Mouse (Mus musculus): Measurements from ENCODE around the gene Rsph3a. TPM values are rescaled to one million over a fixed set of nuclear protein-coding genes. Genes with fewer than 3 reads are reported as not detected.
A peak's percentile ranks its signal among the peaks of the same experiment; 100 is the strongest.
"Not testable (repeated sequence)": the region's sequence is repeated elsewhere in the genome, so short reads cannot be mapped to it uniquely, and the experiment has no call there.

The Rsph3a gene
- polyA plus RNA-seq, 1 experiment from 2014 or later = 73.9 TPM

DNA sequence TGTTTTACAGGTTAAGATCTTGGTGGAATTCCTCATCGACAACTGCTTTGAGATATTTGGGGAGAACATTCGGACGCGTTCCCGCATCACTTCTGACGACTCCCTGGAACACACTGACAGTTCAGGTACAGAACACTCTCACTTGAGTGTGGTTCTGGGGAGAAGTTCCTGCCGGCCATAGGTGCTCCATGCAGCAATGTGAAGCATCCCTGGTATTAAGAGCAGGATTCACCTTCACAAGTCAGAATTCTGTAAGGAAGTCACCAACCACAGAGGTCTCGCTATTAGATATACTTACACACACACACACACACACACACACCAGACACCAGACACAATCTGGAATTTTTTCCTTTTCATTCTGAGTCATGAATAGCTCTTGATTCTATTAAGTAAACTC lies 13.3 kb upstream of the Rsph3a start:
- not testable (repeated sequence) for H3K4me2 ChIP-seq (replicated peaks); H3K36me3 ChIP-seq; H3K4me3 ChIP-seq; H3K9ac ChIP-seq; H3K27me3 ChIP-seq (replicated peaks); H3K4me1 ChIP-seq; H3K9me3 ChIP-seq; H3K27ac ChIP-seq; ATAC-seq (ENCODE audit: low FRiP score, low read depth)
- WGBS = 77% methylated on average over 7 of the region's 8 CpGs

DNA sequence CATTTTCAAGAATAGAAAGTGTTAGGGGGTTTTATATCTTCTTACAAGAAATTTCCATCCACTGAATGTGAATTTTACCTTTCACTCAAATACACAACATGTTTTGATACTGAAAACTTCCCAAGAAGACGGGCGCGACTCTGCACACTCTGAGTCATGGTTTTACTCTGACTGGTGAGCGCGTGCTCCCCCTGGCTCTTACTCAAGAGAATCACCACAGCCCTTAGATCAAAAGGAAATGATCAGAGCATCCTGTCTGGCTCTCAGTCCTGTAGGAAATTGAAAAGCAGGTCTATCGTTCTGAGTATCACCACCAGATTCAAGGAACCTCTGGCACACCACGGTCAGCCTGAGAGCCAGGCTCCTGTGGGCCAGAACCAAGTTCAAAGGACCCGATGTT lies 5.8 kb upstream of the Rsph3a start:
- no peak overlapping the region for H3K4me2 ChIP-seq (replicated peaks)
- no peaks in the 10 kb centered on the region for H3K4me1 ChIP-seq
- ATAC-seq (ENCODE audit: low FRiP score, low read depth) = no peak
- H3K4me3 ChIP-seq = no peak overlapping the region
- H3K27ac ChIP-seq = no peak overlapping the region
- WGBS = 74% methylated on average over 8 of the region's 8 CpGs
- H3K9me3 ChIP-seq = no peaks in the 10 kb centered on the region
- no peaks in the 10 kb centered on the region for H3K27me3 ChIP-seq (replicated peaks)
- H3K36me3 ChIP-seq = no peaks in the 10 kb centered on the region
- no peak overlapping the region for H3K9ac ChIP-seq

DNA sequence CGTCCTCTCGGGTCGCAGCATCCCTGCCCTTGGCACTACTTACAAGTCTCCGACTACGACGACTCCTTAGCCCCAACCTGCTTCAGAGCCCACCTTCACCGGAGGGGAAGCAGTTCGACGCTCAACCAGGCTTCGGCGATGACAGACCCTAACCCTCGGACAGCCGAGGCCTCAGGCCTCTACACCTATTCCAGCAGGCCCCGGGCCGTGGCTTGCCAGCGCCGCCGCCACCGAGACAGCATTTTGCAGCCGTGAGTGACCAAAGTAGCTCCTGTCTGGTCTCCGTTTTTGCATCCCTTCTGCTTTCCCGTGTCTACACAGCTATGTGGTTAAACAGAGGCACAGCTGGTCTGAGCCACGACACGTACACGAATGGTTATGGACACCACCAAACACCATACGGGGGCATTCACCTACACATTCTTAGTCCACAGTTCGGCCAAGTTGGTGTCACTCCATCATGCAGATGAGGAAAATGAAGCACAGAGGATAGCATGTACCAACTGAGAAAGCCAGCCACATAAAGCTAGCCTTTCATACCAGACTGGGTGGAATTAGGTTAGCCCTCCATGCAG lies 726 bp downstream of the Rsph3a start:
- H3K4me1 ChIP-seq; H3K9me3 ChIP-seq; H3K27ac ChIP-seq; H3K27me3 ChIP-seq (replicated peaks); H3K36me3 ChIP-seq: not testable (repeated sequence)
- Histone ChIP-seq H3K4me2 (replicated peaks) (peak overlapping the region; percentile 62), H3K4me3 (peak overlapping the region; percentile 61), H3K9ac (peak overlapping the region; percentile 64)
- WGBS = under 1% methylated on average over 20 of the region's 27 CpGs
- peak; percentile 77 for ATAC-seq (ENCODE audit: low FRiP score, low read depth)

DNA sequence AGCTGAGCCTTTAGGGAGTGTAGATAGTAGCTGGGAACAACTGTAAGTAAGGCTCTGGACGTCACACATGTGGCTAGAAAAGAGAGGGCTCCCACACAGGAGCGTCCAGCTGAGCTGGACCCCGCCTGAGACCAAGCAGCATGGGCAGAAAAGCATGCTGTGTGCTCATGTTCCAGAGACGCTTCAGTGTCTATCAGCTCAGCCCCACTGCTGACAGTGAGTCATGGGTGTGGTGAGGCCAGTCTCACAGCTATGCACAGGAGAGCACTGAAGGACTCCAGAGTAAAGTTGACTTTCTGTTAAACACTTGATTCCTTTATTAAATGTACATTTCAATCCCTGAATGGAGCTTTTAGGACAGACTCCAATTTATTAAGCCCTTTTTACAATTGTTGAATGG lies 5.9 kb downstream of the Rsph3a start:
- H3K4me1 ChIP-seq; H3K27me3 ChIP-seq (replicated peaks); H3K9ac ChIP-seq; ATAC-seq (ENCODE audit: low FRiP score, low read depth); H3K9me3 ChIP-seq; H3K27ac ChIP-seq; H3K4me2 ChIP-seq (replicated peaks); H3K36me3 ChIP-seq; H3K4me3 ChIP-seq: not testable (repeated sequence)
- no CpG with 5 or more reads among the region's 4 CpGs for WGBS

DNA sequence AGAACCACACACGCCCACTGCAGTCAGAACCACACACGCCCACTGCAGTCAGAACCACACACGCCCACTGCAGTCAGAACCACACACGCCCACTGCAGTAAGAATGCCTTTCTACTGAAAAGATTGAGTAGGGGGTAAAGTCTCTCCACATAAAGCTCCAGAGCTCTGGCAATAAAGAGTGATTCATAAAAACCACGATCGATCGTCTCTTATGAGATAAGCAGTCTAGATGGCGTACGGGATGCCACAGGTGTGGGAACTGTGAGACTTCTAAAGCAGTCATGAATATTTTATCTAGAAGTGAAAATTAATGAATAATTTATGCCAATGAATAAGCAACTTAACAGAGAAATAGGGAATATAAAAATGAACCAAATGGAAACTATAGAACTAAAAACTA lies 11.8 kb downstream of the Rsph3a start:
- H3K27me3 ChIP-seq (replicated peaks); H3K4me3 ChIP-seq; H3K4me2 ChIP-seq (replicated peaks); ATAC-seq (ENCODE audit: low FRiP score, low read depth); H3K4me1 ChIP-seq; H3K9me3 ChIP-seq; H3K9ac ChIP-seq; H3K36me3 ChIP-seq; H3K27ac ChIP-seq: not testable (repeated sequence)
- WGBS = 95% methylated on average over 9 of the region's 9 CpGs

DNA sequence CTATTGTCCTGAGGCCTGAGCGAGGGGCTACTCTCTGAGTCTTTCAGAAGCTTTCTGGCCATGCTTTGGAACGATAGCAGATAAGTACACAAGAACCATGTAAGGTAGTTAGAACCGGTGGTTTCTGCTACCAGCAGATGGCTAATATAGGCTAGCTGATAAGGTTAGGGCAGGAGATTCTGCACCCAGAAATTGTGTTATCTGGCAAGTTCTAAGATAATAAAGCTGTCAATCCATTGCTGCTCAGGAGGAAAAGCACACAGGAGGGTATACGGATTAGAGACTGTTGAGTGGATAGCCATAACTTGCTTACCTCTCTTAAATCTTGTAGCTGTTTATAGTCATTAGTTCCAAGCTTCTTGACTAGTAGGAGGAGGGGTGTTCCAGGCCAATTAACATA lies 17.9 kb downstream of the Rsph3a start:
- not testable (repeated sequence) for H3K27ac ChIP-seq

DNA sequence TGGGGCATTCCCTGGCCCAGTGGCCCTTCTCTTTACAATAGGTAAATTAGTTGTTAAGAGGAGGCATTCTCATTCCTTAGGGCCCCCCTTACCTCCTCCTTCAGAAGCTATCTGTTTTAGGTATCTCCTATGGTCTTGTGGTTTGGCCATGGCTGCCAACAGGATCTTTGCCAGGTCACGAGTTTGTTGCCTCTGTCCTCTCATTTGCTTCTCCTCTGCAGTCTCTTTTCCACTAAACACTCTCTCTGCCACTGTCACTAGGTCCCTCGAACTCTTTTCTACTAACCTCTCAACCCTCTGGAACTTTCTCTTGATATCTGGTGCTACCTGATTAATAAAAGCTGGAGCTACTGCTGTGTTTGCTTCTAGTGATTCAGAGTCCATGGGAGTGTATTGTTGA lies 19.0 kb downstream of the Rsph3a start:
- H3K4me1 ChIP-seq; H3K27me3 ChIP-seq (replicated peaks); H3K9ac ChIP-seq; H3K9me3 ChIP-seq; ATAC-seq (ENCODE audit: low FRiP score, low read depth); H3K36me3 ChIP-seq; H3K27ac ChIP-seq; H3K4me3 ChIP-seq; H3K4me2 ChIP-seq (replicated peaks): not testable (repeated sequence)
- WGBS = 88% methylated on average over 2 of the region's 2 CpGs

More for the DNA sequence above, 17.9 kb downstream of the Rsph3a start:
- H3K4me1 ChIP-seq; H3K36me3 ChIP-seq; H3K9ac ChIP-seq; H3K4me3 ChIP-seq; H3K4me2 ChIP-seq (replicated peaks); H3K27me3 ChIP-seq (replicated peaks); ATAC-seq (ENCODE audit: low FRiP score, low read depth); H3K9me3 ChIP-seq: not testable (repeated sequence)
- WGBS = 88% methylated on average over 4 of the region's 4 CpGs

DNA sequence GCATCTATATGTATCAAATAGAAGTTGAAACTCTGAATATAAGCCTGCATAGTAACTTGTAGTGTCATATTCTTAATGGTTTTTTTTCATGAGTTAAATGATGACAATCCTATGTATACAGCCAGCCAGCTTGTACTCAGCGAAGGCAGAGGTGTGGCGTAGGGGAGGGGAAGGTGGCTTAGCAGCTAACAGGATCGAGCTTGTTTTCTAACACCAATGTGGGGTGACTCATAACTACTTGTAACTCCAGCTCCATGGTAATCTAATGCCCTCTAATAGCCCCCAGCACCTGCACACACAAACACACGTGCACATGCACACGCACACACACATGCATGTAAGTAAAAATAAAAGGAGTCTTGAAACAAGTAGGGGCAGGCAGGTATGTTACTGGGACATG lies 23.1 kb downstream of the Rsph3a start:
- not testable (repeated sequence) for H3K27ac ChIP-seq; H3K9ac ChIP-seq; H3K4me3 ChIP-seq; H3K4me1 ChIP-seq; H3K36me3 ChIP-seq; H3K4me2 ChIP-seq (replicated peaks); ATAC-seq (ENCODE audit: low FRiP score, low read depth); H3K27me3 ChIP-seq (replicated peaks); H3K9me3 ChIP-seq
- WGBS = 94% methylated on average over 4 of the region's 5 CpGs

DNA sequence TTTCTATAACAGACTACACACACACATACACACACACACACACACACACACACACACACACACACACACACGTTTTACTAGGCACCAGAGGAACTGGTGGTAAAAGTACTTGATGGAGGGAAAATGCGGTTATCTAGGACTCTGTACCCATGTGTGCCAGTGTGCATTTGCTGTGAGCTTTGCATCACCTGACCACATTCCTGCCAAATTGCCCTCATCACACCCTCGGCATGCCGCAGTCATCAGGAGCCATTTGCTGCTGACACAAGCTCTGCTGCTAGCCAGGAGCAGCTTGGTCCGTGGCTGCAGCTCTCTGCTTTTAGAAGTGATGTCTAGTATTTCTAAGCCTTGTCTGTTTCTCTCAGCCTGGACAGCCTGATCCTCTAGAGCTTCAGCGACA lies 24.4 kb downstream of the Rsph3a start:
- H3K9me3 ChIP-seq; H3K4me3 ChIP-seq; H3K27ac ChIP-seq; ATAC-seq (ENCODE audit: low FRiP score, low read depth); H3K27me3 ChIP-seq (replicated peaks); H3K36me3 ChIP-seq; H3K9ac ChIP-seq; H3K4me2 ChIP-seq (replicated peaks); H3K4me1 ChIP-seq: not testable (repeated sequence)
- 73% methylated on average over 1 of the region's 6 CpGs for WGBS

DNA sequence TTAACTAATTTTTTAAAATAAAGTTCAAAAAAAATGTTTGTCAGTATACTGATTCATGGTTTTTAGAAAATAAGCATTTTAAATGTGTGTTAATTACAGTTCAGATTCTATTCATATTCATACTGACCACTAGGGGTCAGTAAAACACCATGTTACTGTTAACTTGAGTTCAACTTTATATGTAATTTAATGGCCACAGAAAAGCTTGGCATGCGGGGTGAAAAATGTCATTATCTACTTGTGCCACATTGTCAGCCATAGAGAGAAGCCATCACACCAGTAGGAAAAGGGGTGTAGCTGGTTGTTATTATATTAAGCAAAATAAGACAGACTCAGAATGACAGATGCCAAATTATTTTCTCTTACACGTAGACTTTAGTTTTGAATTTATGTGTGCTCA lies 38.1 kb downstream of the Rsph3a start:
- not testable (repeated sequence) for H3K27ac ChIP-seq; H3K4me2 ChIP-seq (replicated peaks); H3K4me1 ChIP-seq; H3K9me3 ChIP-seq; H3K36me3 ChIP-seq; H3K27me3 ChIP-seq (replicated peaks); H3K4me3 ChIP-seq; ATAC-seq (ENCODE audit: low FRiP score, low read depth); H3K9ac ChIP-seq
- WGBS = 79% methylated on average over 1 of the region's 2 CpGs

DNA sequence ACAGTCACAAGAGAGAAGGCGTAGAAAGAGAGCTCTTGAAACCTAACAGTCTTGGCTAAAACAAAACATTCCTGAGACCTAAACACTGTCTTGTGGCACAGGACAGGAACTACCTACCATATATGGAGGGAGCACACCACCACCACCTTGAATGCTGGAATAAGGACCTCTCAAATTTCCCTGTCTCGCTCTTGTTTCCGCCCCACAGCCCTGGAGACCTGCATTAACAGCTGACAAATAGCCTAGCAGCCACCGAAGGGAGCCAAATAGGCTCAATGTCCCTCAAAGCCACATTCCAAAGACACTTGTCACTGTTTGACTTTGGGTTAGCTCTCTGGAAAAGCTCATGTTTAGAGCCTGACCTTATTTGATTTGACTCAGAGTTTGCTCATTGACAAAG lies 40.2 kb downstream of the Rsph3a start:
- not testable (repeated sequence) for ATAC-seq (ENCODE audit: low FRiP score, low read depth); H3K27me3 ChIP-seq (replicated peaks); H3K9ac ChIP-seq; H3K36me3 ChIP-seq; H3K4me1 ChIP-seq; H3K27ac ChIP-seq; H3K4me2 ChIP-seq (replicated peaks); H3K4me3 ChIP-seq; H3K9me3 ChIP-seq
- WGBS = 65% methylated on average over 4 of the region's 4 CpGs

DNA sequence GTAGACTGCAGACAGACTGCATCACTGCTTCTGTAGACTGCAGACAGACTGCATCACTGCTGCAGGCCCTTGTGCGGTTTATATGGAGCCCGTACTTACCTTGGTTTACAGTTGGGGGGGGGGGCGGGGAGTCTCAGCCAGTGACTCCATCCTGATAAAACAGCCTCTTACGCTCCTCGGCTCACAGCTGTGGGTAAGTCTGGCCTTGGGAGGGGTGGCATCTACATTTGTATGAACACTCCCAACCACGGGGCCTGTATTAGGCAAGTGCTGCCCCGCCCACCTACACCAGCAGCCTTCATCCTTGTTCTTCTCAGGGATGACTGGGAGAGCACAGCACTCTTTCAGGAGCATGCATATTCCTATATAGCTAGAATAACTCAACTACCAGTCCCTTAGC lies 41.6 kb downstream of the Rsph3a start:
- H3K4me1 ChIP-seq; H3K4me3 ChIP-seq; H3K36me3 ChIP-seq; H3K9me3 ChIP-seq; H3K27ac ChIP-seq; H3K9ac ChIP-seq; H3K27me3 ChIP-seq (replicated peaks); H3K4me2 ChIP-seq (replicated peaks); ATAC-seq (ENCODE audit: low FRiP score, low read depth): not testable (repeated sequence)
- 62% methylated on average over 7 of the region's 7 CpGs for WGBS

DNA sequence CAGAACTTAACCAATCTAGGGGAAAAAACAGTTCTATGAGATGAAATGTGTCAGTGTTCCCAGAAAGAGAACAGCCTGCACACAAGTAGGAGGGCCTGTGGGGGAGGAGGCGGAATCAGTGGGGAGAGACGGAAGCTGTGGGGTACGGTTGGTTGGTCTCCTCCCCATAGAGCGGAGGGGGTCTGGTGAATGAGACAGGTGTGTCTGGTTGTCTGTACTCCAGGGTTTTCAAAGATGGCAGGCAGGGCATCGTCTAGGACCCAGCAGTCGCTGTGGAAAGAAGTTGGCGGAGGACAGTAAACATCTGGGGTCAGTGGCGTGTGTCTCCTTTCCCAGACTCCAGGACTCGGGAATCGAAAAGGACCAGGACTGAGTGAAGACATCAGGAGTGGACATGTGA lies 57.8 kb downstream of the Rsph3a start:
- not testable (repeated sequence) for ATAC-seq (ENCODE audit: low FRiP score, low read depth); H3K27ac ChIP-seq; H3K9me3 ChIP-seq; H3K4me1 ChIP-seq; H3K9ac ChIP-seq; H3K4me2 ChIP-seq (replicated peaks); H3K27me3 ChIP-seq (replicated peaks); H3K36me3 ChIP-seq; H3K4me3 ChIP-seq
- 85% methylated on average over 10 of the region's 10 CpGs for WGBS
